Mouse (Mus musculus): ENCODE data around the gene Tbc1d10a.
"Not testable (repeated sequence)": the region's sequence is repeated elsewhere in the genome, so short reads cannot be mapped to it uniquely, and the experiment has no call there.

The Tbc1d10a gene

DNA sequence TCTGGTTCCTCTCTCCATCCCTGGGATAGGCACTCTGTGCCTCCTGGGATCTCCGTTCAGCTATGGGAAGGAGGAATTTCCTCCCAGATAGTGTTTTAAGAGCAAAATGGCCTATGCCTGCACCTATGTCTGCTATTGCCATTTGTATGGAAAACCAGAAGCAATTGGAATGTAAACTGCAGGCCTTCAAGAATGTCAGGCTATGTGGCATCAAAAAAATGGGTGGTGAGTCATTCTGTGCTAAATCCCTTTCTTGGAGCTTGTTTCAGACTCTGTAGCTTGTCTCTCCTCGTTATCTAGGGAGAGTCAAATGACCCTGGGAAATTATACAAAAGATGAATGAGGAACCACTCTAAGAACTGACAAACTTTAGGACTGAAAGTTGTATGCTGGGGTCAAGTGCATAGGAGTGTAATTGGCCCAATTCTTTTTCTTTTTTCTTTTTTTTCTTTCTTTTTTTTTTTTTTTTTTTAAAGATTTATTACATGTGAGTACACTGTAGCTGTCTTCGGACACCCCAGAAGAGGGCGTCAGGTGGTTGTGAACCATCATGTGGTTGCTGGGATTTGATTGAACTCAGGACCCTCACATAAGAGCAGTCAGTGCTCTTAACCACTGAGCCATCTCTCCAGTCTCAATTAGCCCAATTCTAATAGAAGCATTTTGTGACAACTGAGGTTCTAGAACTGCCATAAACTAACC is 2.2 kb upstream of the Tbc1d10a start:
- DNase-seq: peak; percentile 46 to 47

GRCm38 (mm10) chr11:4185480-4185879 is 1.1 kb upstream of the Tbc1d10a start:
- not testable (repeated sequence) for DNase-seq

- DNase-seq: no peak
Measured at GRCm38 (mm10) chr11:4187318-4187700, 720 bp downstream of the Tbc1d10a start.

DNA sequence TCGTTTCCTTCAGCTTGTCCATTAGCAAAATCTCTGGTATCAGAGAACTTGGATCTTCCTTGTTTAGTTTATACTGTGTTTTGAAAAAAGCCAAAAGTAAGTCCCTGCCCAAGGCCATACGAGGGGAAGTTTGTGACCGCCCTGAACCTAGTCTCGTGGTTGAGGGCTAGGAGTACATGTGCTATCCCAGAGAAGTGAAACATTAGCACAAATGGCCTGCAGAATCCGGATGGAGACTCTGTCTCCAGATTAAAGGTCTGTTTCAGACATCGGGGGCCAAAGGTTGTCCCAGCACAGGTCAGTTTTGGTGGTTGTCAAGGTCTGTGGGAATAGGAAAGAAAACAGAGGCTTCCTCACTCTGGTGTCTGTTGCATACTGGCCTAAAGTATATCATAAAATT is 2.6 kb downstream of the Tbc1d10a start:
- DNase-seq: peak; percentile 76 to 89

GRCm38 (mm10) chr11:4190677-4191076 is 4.1 kb downstream of the Tbc1d10a start:
- DNase-seq: peak in 1 of 2 experiments; percentile 45

DNA sequence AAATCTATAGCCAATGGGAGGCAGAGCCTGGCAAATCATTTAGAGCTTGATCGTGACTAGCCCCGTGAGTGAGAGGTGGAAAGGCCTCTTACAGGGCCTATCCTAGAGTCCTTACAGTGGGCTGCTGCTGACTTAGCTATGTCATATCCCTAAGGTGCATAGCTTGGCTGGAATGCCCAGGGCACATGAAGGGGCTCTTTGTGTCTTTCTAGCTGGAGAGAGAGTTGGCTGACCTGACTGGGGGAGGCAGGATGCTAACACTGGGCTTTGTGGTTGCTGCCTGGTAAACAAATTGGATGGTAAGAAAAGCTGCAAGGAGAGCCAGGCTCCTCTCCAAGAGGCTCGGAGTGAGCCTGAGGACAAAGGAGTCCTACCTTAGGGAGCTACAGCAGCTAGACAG is 6.2 kb downstream of the Tbc1d10a start:
- DNase-seq: peak in 1 of 2 experiments; percentile 33

DNA sequence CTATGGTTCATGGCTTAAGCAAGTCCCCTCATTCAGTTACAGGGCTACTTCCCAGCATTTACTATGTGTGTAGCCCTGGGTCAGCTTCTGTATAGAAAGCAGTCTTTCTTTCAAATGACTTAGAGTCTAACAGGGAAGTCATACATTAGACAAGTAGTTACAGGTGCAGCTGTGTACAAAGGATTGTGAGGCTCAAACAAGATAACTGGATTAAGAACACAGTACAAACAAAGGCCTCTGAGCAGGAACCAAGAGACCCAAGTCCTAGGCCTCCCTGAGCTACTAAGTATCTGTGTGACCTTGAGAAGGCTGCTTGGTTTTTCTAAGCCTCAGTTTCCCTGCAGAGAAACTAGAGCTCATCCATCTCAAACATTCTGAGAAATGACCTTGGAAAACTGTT is 6.8 kb downstream of the Tbc1d10a start:
- DNase-seq: no peak

DNA sequence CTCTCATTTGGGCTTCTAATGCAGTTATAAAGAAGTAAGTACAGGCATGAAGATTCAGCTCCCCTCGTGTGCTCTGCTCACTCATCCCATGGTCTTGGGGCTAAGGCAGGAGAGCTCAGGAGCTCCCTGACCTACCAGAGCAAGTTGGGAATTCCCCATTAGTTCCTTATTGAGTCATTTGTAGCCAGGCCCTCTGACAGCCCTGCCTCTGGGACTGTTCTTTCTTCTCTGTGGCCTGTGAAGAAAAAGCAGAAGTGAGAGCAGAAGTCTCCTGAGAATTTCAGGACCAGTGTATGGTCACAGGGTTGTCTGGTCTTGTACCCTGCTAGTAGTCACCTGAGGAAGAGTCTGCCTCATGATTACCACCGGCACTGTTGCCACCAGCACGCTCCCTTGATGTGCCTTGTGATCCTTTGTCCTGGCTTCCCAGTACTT is 9.0 kb downstream of the Tbc1d10a start:
- no peak for DNase-seq

DNA sequence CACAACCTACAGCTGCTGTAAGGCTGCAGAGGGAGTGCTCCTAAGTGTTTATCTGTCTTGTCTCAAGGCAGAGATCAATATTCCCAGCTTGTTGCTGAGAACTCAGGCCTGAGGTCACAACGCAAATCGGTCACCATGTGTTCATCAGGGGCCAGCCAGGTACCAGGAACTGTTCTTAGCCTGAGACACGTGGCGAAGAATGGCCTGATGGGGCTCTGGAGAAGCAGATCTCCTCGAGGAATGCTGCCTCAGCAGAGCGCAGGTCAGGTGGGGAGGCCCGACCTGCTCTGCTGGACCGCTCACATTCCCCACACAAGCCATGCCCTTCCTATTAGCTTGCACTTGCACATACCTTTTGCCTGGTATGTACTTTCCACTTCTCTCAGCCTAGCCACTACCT is 10.0 kb downstream of the Tbc1d10a start:
- peak; percentile 81 to 93 for DNase-seq

DNA sequence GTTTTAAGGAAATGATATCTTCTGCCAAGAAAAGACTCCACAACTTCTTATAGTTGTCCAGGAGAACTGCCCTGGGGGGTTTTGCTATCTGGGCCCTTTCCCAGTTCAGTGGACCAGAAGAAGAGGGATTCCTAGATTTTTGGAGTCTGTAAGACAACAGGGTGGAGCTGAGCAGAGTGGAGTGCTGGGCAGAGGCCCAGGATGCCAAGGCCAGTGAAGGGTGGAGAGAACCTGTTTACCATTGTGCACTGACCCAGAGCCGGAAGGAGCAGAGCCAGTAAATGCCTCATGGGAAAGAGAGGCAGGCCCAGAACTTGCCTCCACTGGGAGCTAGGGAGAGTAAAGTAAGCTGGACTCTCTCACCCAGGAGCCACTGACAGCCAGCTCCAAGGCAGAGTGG is 11.1 kb downstream of the Tbc1d10a start:
- peak; percentile 83 to 94 for DNase-seq

GRCm38 (mm10) chr11:4201981-4202700 is 15.6 kb downstream of the Tbc1d10a start:
- peak; percentile 62 to 65 for DNase-seq

DNA sequence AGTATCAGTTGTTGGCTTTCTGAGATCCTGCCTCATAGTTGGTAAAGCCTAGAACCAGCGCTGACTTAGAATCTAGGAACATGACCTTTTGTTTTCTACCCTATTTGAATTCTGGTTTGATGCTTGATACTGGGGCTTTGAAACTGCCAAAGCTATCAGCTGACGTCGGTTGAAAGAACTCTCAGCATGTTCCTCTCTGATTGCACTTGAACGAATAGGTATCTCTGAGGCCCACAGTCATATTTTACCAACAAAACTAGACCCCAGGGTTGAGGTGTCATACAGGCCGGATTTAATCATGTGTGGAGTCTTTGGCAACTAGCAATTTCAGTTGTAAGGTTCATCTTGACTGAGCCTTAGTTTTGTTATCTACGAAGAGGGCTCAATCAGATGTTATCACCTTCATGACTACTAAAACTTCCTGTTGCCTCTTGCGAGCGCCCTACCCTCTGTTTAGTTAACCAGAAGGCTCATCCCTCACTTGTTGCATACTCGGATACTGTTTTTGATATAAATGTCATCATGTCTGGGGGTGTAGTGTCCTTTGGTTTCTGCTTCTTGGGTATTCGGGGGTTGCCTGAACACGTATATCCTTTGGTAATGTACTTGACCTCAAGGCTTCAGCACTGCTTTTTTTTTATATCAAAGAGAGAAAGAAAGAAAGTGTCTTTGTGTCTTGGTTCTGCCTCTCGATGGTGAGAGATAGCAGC is 16.6 kb downstream of the Tbc1d10a start:
- no peak for DNase-seq

- peak; percentile 81 to 93 for DNase-seq
Measured at GRCm38 (mm10) chr11:4203705-4204074, 17.1 kb downstream of the Tbc1d10a start.

GRCm38 (mm10) chr11:4205097-4205655 is 18.6 kb downstream of the Tbc1d10a start:
- no peak for DNase-seq

DNA sequence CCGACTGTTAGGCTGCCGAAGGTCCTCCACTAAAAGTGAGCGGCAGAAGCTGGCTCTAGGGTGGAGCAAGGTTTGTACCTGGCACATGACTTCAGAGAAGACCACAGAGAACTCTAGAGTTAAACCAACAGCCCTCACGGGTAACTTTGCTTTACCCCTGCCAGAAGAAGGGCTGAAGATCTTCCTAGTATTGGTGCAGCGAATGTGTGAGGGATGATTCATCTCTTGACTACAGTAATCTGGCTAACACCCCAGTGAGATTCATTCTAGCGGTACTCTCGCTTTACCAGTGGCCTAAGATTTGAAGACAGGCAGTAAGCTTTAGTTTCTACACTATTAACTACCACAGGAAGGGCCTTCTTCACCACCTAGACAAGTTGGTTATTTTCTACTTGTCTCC is 19.4 kb downstream of the Tbc1d10a start:
- DNase-seq: no peak

- DNase-seq: no peak
Measured at GRCm38 (mm10) chr11:4206563-4206962, 20.0 kb downstream of the Tbc1d10a start.

GRCm38 (mm10) chr11:4207655-4208054 is 21.1 kb downstream of the Tbc1d10a start:
- DNase-seq: no peak

- DNase-seq: no peak
Measured at GRCm38 (mm10) chr11:4209556-4209955, 23.0 kb downstream of the Tbc1d10a start.

DNA sequence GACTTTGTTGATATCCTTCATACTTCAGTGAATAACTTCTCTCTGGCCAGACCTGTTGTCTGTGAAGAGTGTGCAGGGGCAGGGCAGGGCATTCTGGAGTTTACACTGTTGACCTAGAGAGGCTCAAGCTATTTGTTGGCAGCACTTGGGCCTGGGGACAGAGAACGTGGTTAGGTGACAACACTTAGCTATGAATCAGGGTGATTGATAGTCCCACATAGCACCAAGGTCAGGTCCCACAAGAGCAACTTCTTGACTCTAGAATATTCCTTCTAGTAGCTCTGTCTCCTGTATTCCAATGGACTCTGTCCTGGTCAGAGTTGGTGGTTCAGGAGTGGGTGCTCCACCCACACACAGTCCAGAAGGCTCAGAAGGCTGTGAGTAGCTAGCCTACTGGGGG is 24.2 kb downstream of the Tbc1d10a start:
- DNase-seq: no peak

DNA sequence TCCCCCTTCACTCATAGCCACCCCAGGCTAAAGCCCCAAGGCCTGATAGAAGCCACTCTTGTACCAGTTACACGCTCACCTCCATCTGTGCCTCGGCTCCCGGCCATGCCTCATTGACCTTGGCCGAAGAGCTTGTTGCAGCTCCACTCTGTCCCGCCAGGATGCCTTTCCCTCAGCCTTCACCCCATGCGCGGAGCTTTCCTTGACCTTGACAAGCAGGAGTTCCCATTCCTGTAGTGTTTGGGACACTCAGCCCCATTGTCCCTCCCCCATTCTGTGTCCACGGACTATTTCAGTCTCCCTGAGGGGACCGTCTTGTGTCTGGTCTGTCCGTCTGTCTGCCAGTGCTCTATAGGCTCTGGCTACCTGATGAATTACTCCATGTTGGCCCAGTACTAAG is 26.5 kb downstream of the Tbc1d10a start:
- DNase-seq: peak in 1 of 2 experiments; percentile 72

DNA sequence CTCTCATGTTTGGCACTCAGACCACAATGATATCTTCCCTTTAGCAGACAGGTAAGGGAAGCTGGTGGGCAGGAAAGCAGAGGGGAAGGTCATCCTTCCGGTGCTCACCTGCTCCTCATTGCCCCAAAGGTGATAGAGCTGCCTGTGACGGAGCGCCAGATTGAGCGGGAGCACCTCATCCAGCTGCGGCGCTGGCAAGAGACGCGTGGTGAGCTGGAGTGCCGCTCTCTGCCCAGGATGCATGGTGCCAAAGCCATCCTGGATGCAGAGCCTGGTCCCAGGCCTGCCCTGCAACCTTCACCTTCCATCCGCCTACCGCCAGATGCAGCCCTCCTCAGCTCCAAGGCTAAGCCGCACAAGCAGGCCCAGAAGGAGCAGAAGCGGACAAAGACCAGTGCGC is 28.0 kb downstream of the Tbc1d10a start:
- no peak for DNase-seq

- DNase-seq: no peak
Measured at GRCm38 (mm10) chr11:4215061-4215460, 28.5 kb downstream of the Tbc1d10a start.

GRCm38 (mm10) chr11:4216248-4217000 is 29.8 kb downstream of the Tbc1d10a start:
- DNase-seq: peak; percentile 80 to 92

All from kidney, postnatal 25 days (tissue).